Mouse (Mus musculus) CH12.LX (cell line): Measurements from ENCODE around the gene Timm17a.

ENCODE experiments used
- CHD2 ChIP-seq: IDR thresholded peaks from 2 replicates; pipeline ENCODE4 v1.6.1; 2011; ENCODE audit warnings: low read length, improper control_type of control experiment
- CTCF ChIP-seq, 2 experiments: IDR thresholded peaks in 1 of 2; conservative IDR thresholded peaks in 1 of 2; 2 replicates each; pipeline ENCODE4 v1.5.1; 2011 to 2012; ENCODE audit warnings: low read depth in 2 of 2, low read length in 2 of 2, improper control_type of control experiment in 1 of 2, inconsistent platforms in 1 of 2, mild to moderate bottlenecking in 1 of 2, moderate library complexity in 1 of 2
- ELF1 ChIP-seq: IDR thresholded peaks from 2 replicates; pipeline ENCODE4 v1.6.1; 2014; ENCODE audit warnings: low read depth, mild to moderate bottlenecking, inconsistent platforms, low read length, improper control_type of control experiment
- EP300 ChIP-seq: IDR thresholded peaks from 2 replicates; pipeline ENCODE4 v1.6.1; 2011; ENCODE audit warnings: low read length, improper control_type of control experiment
- MAFK ChIP-seq: IDR thresholded peaks from 2 replicates; pipeline ENCODE4 v1.6.1; 2011; ENCODE audit warnings: low read length, improper control_type of control experiment; ENCODE audit not compliant: insufficient replicate concordance
- MAX ChIP-seq: IDR thresholded peaks from 2 replicates; pipeline ENCODE4 v1.6.1; 2011; ENCODE audit warnings: low read length, improper control_type of control experiment
- MXI1 ChIP-seq: IDR thresholded peaks from 2 replicates; pipeline ENCODE4 v1.6.1; 2011; ENCODE audit warnings: mild to moderate bottlenecking, low read depth, low read length, improper control_type of control experiment
- PAX5 ChIP-seq: IDR thresholded peaks from 2 replicates; pipeline ENCODE4 v1.6.1; 2012; ENCODE audit warnings: low read length, inconsistent platforms, mixed read lengths
- POLR2A ChIP-seq: IDR thresholded peaks from 2 replicates; pipeline ENCODE4 v1.6.1; 2011; ENCODE audit warnings: low read depth, mild to moderate bottlenecking, improper control_type of control experiment, low read length
- POLR2AphosphoS2 ChIP-seq: IDR thresholded peaks from 2 replicates; pipeline ENCODE4 v1.6.1; 2011; ENCODE audit warnings: low read depth, low read length, improper control_type of control experiment
- SIN3A ChIP-seq: IDR thresholded peaks from 2 replicates; pipeline ENCODE4 v1.6.1; 2012; ENCODE audit warnings: low read length, improper control_type of control experiment, inconsistent platforms
- TCF12 ChIP-seq: IDR thresholded peaks from 2 replicates; pipeline ENCODE4 v1.6.1; 2014; ENCODE audit warnings: low read depth, mild to moderate bottlenecking, inconsistent platforms, low read length, improper control_type of control experiment
- USF1 ChIP-seq: IDR thresholded peaks from 2 replicates; pipeline ENCODE4 v1.6.1; 2014; ENCODE audit warnings: low read depth, mild to moderate bottlenecking, inconsistent platforms, low read length, improper control_type of control experiment
- ZNF384 ChIP-seq: IDR thresholded peaks from 2 replicates; pipeline ENCODE4 v1.6.1; 2012; ENCODE audit warnings: low read depth, low read length, improper control_type of control experiment, inconsistent platforms

GRCm38 (mm10) chr1:135286311-135286710 is 27.3 kb downstream of the Timm17a start:
- TF ChIP-seq POLR2A (no peak), CTCF (conservative IDR thresholded peaks at IDR 0.05 in 1 of 2, IDR thresholded peaks at IDR 0.05 in 1 of 2; ENCODE audit: low read depth in 2 of 2, low read length in 2 of 2) (no peak), ZNF384 (no peak), CHD2 (no peak), MAX (no peak), ELF1 (no peak), PAX5 (no peak), SIN3A (no peak), MAFK (no peak), USF1 (no peak), POLR2AphosphoS2 (no peak), EP300 (no peak), MXI1 (no peak), TCF12 (no peak)
